Mouse (Mus musculus) neural tube, embryonic 10.5 days (tissue): ENCODE measurements around the gene Chpf2.

Experiments
- DNase-seq: peaks from one replicate; pipeline ENCODE4 v3.0.0-alpha.2; 2017; ENCODE audit warnings: low spot score; ENCODE audit errors: extremely low spot score

Chpf2 gene

GRCm38 (mm10) chr5:24591268-24591721, 4.8 kb downstream of the Chpf2 start:
- peak; percentile 52 for DNase-seq

GRCm38 (mm10) chr5:24591796-24592470, 5.4 kb downstream of the Chpf2 start:
- no peak for DNase-seq

GRCm38 (mm10) chr5:24592471-24593160, 6.1 kb downstream of the Chpf2 start:
- DNase-seq: no peak

GRCm38 (mm10) chr5:24593230-24593629, 6.7 kb downstream of the Chpf2 start:
- no peak for DNase-seq

- no peak for DNase-seq
These were observed 7.4 kb downstream of the Chpf2 start for GRCm38 (mm10) chr5:24593928-24594327.

- DNase-seq: no peak
These were observed 7.8 kb downstream of the Chpf2 start for GRCm38 (mm10) chr5:24594346-24594745.

GRCm38 (mm10) chr5:24595261-24595660, 8.7 kb downstream of the Chpf2 start:
- DNase-seq: no peak

GRCm38 (mm10) chr5:24595786-24596380, 9.3 kb downstream of the Chpf2 start:
- DNase-seq: no peak

- peak; percentile 37 for DNase-seq
These were observed 10.1 kb downstream of the Chpf2 start for GRCm38 (mm10) chr5:24596519-24597171.

GRCm38 (mm10) chr5:24597221-24597728, 10.7 kb downstream of the Chpf2 start:
- DNase-seq: peak; percentile 80

GRCm38 (mm10) chr5:24597901-24598569, 11.5 kb downstream of the Chpf2 start:
- no peak for DNase-seq

GRCm38 (mm10) chr5:24598570-24599006, 12.0 kb downstream of the Chpf2 start:
- DNase-seq: peak; percentile 74

- no peak for DNase-seq
These were observed 12.6 kb downstream of the Chpf2 start for GRCm38 (mm10) chr5:24599137-24599536.

- no peak for DNase-seq
These were observed 13.7 kb downstream of the Chpf2 start for GRCm38 (mm10) chr5:24600236-24600635.

- DNase-seq: peak; percentile 42
These were observed 14.7 kb downstream of the Chpf2 start for GRCm38 (mm10) chr5:24601071-24601835.

GRCm38 (mm10) chr5:24601911-24602750, 15.6 kb downstream of the Chpf2 start:
- DNase-seq: peak; percentile 85

GRCm38 (mm10) chr5:24602751-24603343, 16.3 kb downstream of the Chpf2 start:
- peak; percentile 82 for DNase-seq

GRCm38 (mm10) chr5:24603431-24604010, 17.0 kb downstream of the Chpf2 start:
- DNase-seq: no peak
